Mouse (Mus musculus) T-cell, adult 2 months (primary cell): ENCODE measurements around the gene Pfdn6.
"Not testable (repeated sequence)": the region's sequence is repeated elsewhere in the genome, so short reads cannot be mapped to it uniquely, and the experiment has no call there.

Source experiments
- DNase-seq: peaks from one replicate; pipeline ENCODE4 v3.0.0; 2022; ENCODE audit warnings: low spot score

Pfdn6 gene

DNA sequence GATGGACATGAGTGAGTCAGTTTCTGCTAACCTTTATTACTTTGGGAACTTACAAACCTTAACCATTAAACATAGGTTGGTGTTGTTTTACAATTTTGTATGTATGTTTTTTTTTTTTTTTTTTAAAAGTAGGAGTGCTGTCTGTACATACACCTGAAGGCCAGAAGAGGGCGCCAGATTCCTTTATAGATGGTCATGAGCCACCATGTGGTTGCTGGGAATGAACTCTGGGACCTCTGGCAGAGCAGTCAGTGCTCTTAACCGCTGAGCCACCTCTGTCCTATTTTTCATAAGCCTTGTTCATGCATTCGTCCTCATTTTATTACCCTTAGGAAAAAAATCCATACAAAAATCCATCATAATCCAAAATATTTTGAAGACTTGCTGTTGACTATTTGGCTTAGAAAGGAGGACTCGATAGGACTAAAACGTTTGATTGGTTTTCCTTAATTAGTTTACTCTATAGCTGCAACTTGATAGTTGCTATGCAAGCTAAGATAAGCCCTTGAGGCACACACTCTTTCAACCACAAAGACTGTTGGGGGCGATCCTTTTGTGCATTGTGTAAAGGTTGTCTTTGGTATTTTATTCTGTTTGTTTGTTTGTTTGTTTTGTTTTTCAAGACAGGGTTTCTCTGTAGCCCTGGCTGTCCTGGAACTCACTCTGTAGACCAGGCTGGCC lies 42.9 kb downstream of the Pfdn6 start:
- peak; percentile 63 for DNase-seq

GRCm38 (mm10) chr17:33893011-33893410 lies 47.1 kb downstream of the Pfdn6 start:
- DNase-seq, result not testable (repeated sequence)

GRCm38 (mm10) chr17:33892429-33892828 lies 47.7 kb downstream of the Pfdn6 start:
- DNase-seq, result no peak

GRCm38 (mm10) chr17:33891892-33892291 lies 48.3 kb downstream of the Pfdn6 start:
- peak; percentile 35 for DNase-seq

DNA sequence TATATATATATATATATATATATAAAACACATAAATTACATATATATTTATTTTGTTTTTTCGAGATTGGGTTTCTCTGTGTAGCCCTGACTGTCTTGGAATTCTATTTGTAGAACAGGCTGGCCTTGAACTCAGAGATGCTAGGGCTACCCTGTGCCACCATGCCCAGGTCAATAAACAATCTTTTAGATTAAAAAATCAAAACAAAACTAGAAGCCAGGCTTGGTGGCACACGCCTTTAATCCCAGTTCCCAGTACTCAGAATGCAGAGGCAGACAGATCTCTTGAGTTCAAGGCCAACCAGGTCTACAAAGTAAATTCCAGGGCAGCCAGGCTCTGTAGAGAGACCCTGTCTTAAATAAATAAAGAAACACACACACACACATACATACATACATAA lies 48.8 kb downstream of the Pfdn6 start:
- DNase-seq, result no peak

GRCm38 (mm10) chr17:33890533-33891059 lies 49.5 kb downstream of the Pfdn6 start, which contains the start of gene Kifc1:
Gene Kifc1, minus strand, starts transcription at chr17:33890661.
- peak; percentile 100 for DNase-seq

- not testable (repeated sequence) for DNase-seq
Measured at GRCm38 (mm10) chr17:33889941-33890532, 50.1 kb downstream of the Pfdn6 start.
